Mouse (Mus musculus): Measurements from ENCODE around the gene Nol4l. TPM values are rescaled to one million over a fixed set of nuclear protein-coding genes. Genes with fewer than 3 reads are reported as not detected.

Gene Nol4l
- 19.4 and 22.3 TPM in 2 replicates for polyA plus RNA-seq (2016; fragmentation: Nextera tagmentation; extraction: Ambion mirVana)

DNA sequence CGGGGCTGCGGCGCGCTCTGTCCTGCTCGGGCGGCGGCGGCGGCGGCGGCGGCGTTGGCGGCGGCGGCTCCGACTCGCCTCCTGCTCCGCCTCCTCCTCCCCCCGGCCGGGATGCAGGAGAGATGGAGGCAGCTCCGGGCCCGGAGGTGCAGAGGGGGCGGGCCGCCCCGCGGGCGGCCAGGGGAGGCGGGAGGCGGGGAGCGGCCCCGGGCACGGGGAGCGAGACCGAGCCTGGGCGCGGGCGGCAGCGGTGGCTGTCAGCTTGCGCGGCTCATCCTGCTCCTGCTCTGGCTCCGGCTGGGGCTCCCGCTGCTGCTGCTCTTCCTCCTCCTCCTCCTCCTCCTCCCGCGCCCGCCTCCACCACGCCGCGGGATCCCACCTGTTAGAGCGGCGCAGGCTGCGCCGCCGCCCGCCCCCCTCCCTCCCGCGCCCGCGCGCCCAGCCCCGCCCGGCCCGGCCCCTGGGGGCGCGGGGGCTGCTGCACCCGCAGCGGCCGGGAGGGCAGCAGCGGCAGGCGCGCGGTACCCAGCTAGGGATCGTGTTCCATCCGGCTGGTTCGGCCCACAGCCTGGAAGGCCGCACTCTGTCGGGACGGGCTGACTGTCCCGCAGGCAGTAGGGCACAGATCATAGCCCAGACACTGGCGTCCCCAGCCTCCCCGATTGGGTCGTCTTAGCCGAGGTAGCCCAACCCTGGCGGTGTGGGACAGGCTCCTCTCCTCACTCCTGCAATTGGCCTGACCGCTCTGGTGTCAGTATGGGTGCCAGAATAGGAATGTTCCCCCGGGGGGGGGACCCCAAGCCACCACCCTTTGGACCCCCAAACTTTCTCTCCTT, at the start of gene Nol4l:
TSS of gene Nol4l (minus strand) at position 41 of the 836 bp plus-strand sequence.
- 2% methylated on average over 36 of the region's 86 CpGs for WGBS
- Histone ChIP-seq H3K9me3 (no peaks in the 10 kb centered on the region), H3K36me3 (no peaks in the 10 kb centered on the region), H3K4me1 (peaks cover 28% of the 10 kb centered on the region), H3K4me2 (replicated peaks) (peak within 1 kb of the TSS; percentile 100), H3K9ac (peak within 1 kb of the TSS; percentile 69), H3K27ac (peak within 1 kb of the TSS; percentile 76), H3K27me3 (peaks cover 55% of the 10 kb centered on the region), H3K4me3 (peak within 1 kb of the TSS; percentile 65)
- ATAC-seq (ENCODE audit: insufficient number of reproducible peaks, insufficient read depth, low FRiP score, low TSS enrichment), result no peak

DNA sequence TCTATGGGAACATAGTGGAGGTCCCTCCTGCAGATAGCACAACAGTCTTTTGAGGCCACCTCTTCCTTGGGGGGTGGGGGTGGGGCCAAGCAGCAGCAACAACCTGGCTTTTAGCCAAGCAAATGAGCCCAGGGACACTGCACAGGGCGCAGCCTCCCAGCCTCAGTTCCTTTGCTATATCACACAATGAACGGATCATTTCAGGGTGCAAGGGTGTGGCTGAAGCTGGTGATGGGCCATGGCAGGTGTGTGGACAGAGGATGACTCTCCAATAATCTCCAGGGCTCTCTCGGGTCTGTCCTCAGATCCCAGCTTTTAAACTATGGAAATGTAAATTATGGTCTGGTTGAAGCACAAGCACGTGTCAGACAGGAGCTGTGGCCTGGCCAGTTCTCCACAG, 47.4 kb upstream of the Nol4l start:
- WGBS, result 57% methylated on average over 4 of the region's 4 CpGs
- Histone ChIP-seq H3K36me3 (no peaks in the 10 kb centered on the region), H3K27me3 (peaks cover 3% of the 10 kb centered on the region; the same call in 1 of the 2 replicates), H3K9me3 (no peaks in the 10 kb centered on the region), H3K27ac (no peak overlapping the region), H3K4me2 (replicated peaks) (no peak overlapping the region), H3K4me3 (no peak overlapping the region), H3K9ac (no peak overlapping the region), H3K4me1 (no peaks in the 10 kb centered on the region)
- ATAC-seq (ENCODE audit: insufficient number of reproducible peaks, insufficient read depth, low FRiP score, low TSS enrichment), result no peak

DNA sequence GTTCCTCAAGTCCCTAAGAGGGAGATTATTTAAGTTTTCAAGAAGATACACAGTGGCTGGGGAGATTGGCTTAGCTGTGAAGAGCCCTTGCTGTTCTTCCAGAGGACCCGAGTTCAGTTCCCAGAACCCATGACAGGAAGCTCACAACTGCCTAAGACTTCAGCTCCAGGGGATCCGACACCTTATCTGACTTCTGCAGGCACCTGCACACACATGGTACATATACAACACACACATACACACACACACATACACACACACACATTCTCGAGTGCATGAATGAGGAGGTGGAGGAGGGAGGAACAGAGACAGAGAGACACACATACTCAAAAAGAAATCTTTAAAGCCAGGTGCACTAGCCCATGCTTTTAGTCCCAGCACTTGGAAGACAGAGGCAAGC, 46.4 kb upstream of the Nol4l start:
- peaks cover 3% of the 10 kb centered on the region; the same call in 1 of the 2 replicates for H3K27me3 ChIP-seq
- H3K9ac ChIP-seq, result no peak overlapping the region
- no peaks in the 10 kb centered on the region for H3K9me3 ChIP-seq
- no peak overlapping the region for H3K27ac ChIP-seq
- H3K4me1 ChIP-seq, result no peaks in the 10 kb centered on the region
- ATAC-seq (ENCODE audit: insufficient number of reproducible peaks, insufficient read depth, low FRiP score, low TSS enrichment), result no peak
- no peaks in the 10 kb centered on the region for H3K36me3 ChIP-seq
- H3K4me3 ChIP-seq, result no peak overlapping the region
- 74% methylated on average over 3 of the region's 3 CpGs for WGBS
- H3K4me2 ChIP-seq (replicated peaks), result no peak overlapping the region

DNA sequence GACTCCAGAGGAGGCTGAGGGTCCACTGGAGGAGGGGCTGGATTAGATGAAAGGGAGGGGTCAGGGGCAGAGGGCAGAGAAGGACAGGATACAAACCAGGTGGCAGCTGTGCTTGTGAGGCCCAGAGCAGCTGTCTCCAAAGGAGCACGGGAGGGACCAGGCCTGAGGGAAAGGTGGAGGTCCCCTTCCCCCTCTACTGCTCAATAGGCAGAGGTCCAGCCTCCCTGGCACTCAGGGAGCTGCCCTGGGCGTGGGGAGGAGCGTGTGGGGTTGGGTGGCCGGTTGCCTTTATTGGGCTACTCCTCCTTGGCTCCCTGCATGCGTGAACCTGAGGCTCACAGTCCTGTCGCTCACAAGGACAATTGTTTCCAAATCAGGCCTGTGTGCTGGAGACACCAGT, 45.8 kb upstream of the Nol4l start:
- no peaks in the 10 kb centered on the region for H3K9me3 ChIP-seq
- no peak overlapping the region for H3K4me2 ChIP-seq (replicated peaks)
- no peak overlapping the region for H3K27ac ChIP-seq
- ATAC-seq (ENCODE audit: insufficient number of reproducible peaks, insufficient read depth, low FRiP score, low TSS enrichment), result no peak
- no peak overlapping the region for H3K4me3 ChIP-seq
- 51% methylated on average over 6 of the region's 6 CpGs for WGBS
- no peaks in the 10 kb centered on the region for H3K36me3 ChIP-seq
- no peak overlapping the region for H3K9ac ChIP-seq
- peaks cover 3% of the 10 kb centered on the region; the same call in 1 of the 2 replicates for H3K27me3 ChIP-seq
- no peaks in the 10 kb centered on the region for H3K4me1 ChIP-seq

DNA sequence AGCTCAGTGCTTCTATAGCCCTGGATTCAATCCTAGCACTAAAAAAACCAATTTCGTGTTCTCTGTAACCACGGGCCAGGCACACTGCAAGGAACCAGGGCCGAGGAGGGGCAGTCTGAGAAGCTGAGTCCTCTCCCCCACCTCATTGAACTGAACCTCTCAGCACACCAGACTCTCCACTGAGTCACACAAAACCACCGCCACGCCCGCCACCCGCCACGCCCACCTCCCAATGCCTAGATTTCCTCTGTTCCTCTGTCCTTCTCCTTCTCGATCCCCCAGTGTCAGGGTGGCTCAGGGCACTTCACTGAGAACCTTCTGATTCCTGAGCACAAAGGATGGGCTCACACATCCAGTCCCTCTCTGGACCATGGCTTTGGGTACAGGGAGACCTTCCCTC, 43.3 kb upstream of the Nol4l start:
- no peak for ATAC-seq (ENCODE audit: insufficient number of reproducible peaks, insufficient read depth, low FRiP score, low TSS enrichment)
- H3K27me3 ChIP-seq, result peaks cover 3% of the 10 kb centered on the region; the same call in 1 of the 2 replicates
- no peaks in the 10 kb centered on the region for H3K9me3 ChIP-seq
- H3K9ac ChIP-seq, result no peak overlapping the region
- no peaks in the 10 kb centered on the region for H3K4me1 ChIP-seq
- H3K27ac ChIP-seq, result no peak overlapping the region
- H3K4me2 ChIP-seq (replicated peaks), result no peak overlapping the region
- H3K4me3 ChIP-seq, result no peak overlapping the region
- H3K36me3 ChIP-seq, result no peaks in the 10 kb centered on the region
- 91% methylated on average over 9 of the region's 9 CpGs for WGBS

DNA sequence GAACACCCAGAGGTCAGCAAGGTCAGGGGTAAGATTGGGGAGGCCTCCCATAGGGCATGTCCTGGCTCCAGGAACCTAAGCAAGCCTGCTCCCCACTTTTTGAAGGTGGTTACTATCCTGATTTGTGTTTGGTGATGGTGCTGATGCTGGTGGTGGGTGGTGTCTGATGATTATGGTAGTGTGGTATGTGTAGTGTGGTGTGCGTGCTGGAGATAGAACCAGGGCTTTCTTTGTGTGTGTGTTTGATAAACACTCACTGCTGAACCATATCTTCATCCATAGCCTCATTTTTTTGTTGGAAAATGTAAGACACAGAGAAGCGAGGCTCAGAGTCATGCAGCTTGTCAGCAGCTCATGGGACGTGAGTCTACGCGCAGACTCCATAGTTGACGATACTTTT, 38.8 kb upstream of the Nol4l start:
- no peak overlapping the region for H3K27ac ChIP-seq
- WGBS, result 90% methylated on average over 6 of the region's 6 CpGs

DNA sequence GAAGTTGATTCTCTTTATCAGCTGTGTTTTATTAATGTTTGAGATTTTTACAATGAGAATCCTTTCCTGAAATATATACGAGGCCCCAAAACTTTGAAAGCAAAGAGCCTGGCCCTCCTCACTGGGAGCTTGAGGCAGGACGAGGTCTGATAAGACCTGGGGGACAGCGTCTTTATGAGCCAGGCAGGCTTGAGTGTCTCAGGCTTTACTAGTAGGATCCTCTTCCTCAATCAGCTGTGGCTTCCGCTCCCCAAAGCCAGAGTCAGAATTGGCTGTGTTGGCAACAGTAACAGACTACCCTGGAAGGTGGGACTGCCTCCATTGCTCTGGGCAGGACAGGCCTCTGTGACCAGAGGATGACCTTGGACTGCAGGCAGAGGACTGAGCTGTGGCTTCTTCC, 38.2 kb upstream of the Nol4l start:
- no peak for ATAC-seq (ENCODE audit: insufficient number of reproducible peaks, insufficient read depth, low FRiP score, low TSS enrichment)
- H3K27me3 ChIP-seq, result no peaks in the 10 kb centered on the region
- no peak overlapping the region for H3K4me3 ChIP-seq
- H3K4me1 ChIP-seq, result no peaks in the 10 kb centered on the region
- H3K36me3 ChIP-seq, result no peaks in the 10 kb centered on the region
- 73% methylated on average over 4 of the region's 4 CpGs for WGBS
- H3K9ac ChIP-seq, result no peak overlapping the region
- no peaks in the 10 kb centered on the region for H3K9me3 ChIP-seq
- no peak overlapping the region for H3K27ac ChIP-seq
- H3K4me2 ChIP-seq (replicated peaks), result no peak overlapping the region

More for the DNA sequence above, 38.8 kb upstream of the Nol4l start:
- no peak for ATAC-seq (ENCODE audit: insufficient number of reproducible peaks, insufficient read depth, low FRiP score, low TSS enrichment)
- H3K36me3 ChIP-seq, result no peaks in the 10 kb centered on the region
- H3K4me2 ChIP-seq (replicated peaks), result no peak overlapping the region
- H3K27me3 ChIP-seq, result no peaks in the 10 kb centered on the region
- no peak overlapping the region for H3K4me3 ChIP-seq
- no peaks in the 10 kb centered on the region for H3K4me1 ChIP-seq
- no peaks in the 10 kb centered on the region for H3K9me3 ChIP-seq
- H3K9ac ChIP-seq, result no peak overlapping the region

DNA sequence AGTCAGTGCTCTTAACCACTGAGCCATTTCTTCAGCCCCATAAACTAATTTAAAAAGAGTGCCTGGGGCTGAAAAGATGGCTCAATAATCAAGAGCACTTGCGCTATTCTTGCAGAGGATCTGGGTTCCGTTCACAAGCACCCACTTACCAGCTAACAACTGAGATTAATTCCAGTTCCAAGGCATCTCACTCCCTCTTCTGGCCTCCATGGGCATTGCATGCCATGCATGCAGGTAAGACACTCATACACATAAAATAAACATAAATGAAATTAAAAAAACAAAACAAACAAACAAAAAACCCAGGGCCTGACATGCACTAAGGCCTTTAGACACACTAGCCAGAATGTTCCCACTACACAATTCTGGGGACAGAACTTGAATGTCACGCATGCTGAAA, 34.6 kb upstream of the Nol4l start:
- peaks cover 13% of the 10 kb centered on the region for H3K4me1 ChIP-seq
- no peak overlapping the region for H3K4me3 ChIP-seq
- H3K36me3 ChIP-seq, result no peaks in the 10 kb centered on the region
- no peaks in the 10 kb centered on the region for H3K9me3 ChIP-seq
- no peak overlapping the region for H3K27ac ChIP-seq
- 72% methylated on average over 3 of the region's 3 CpGs for WGBS
- no peak for ATAC-seq (ENCODE audit: insufficient number of reproducible peaks, insufficient read depth, low FRiP score, low TSS enrichment)
- H3K27me3 ChIP-seq, result 0 out of 2 replicates have a peak, but pooled peaks cover 9% of the 10 kb centered on the region
- H3K9ac ChIP-seq, result no peak overlapping the region
- no peak overlapping the region for H3K4me2 ChIP-seq (replicated peaks)

DNA sequence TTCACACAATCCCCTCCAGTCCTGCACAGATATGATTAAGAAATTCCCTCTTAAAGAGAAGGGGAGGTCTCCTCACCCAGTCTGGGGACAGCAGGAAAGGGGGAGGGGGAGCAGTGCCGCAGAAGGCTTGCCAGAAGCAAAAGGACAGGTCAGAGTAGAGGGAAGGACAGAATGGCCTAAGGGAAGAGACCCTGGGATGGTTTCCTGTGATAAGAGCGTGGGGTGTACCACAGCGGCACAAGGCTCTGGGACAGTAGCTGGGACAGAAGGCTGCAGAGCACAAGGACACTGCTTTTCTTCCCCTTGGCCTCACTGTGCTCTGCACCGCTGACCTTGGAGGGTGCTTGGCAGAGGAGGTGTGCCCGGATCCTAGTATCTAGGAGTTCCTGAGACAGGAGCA, 31.8 kb upstream of the Nol4l start:
- WGBS, result 29% methylated on average over 5 of the region's 5 CpGs
- H3K4me2 ChIP-seq (replicated peaks), result peak overlapping the region; percentile 42
- peaks cover 13% of the 10 kb centered on the region for H3K4me1 ChIP-seq
- 0 out of 2 replicates have a peak, but pooled peaks cover 9% of the 10 kb centered on the region for H3K27me3 ChIP-seq
- H3K9me3 ChIP-seq, result no peaks in the 10 kb centered on the region
- H3K4me3 ChIP-seq, result no peak overlapping the region
- peak overlapping the region; percentile 36; the same call in 1 of the 2 replicates for H3K27ac ChIP-seq
- no peak for ATAC-seq (ENCODE audit: insufficient number of reproducible peaks, insufficient read depth, low FRiP score, low TSS enrichment)
- no peak overlapping the region for H3K9ac ChIP-seq
- no peaks in the 10 kb centered on the region for H3K36me3 ChIP-seq

DNA sequence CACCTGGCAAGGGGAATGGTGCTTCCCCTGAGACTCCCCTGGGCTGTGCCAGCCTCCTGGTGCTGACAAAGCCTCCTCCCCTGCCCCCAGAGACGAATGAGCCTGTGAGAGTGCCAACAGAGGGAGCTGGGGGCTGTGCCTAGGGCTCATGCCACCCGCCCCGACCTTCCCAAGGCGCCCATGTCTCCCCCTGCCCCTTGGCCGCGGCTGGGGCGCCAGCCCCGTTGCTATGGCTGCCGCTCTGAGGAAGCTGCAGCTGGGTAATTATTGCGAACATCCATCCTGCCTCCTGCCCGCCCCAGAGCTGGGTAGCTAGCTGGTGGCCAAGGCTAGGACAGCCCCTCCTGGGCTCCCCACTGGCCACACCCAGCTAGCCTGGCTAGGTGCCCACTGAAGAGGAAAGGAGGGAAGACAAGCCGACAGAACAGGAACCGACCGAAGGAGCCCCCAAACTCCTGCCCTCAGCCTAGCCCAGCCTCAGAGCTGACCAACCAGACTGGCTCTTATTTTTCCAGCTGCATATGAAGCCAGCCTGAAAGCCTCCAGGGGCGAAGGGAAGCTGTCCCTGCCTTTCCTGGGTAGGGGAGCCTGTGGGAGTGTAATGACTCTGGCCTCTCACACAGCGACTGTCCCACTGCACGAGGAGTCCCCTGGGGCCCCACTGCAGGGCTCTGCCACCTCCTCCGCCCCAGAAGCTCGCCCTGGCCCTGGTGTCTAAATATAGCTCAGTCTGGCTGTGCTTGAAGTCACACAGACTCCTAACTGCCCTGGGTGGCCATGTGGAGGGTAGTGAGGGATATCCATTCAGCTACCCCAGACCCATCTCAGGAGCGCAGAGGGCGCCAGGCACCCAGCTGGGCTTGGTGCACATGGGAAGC, 31.1 kb upstream of the Nol4l start:
- ATAC-seq (ENCODE audit: insufficient number of reproducible peaks, insufficient read depth, low FRiP score, low TSS enrichment), result peak; percentile 68
- Histone ChIP-seq H3K36me3 (no peaks in the 10 kb centered on the region), H3K27ac (peak overlapping the region; percentile 36; the same call in 1 of the 2 replicates), H3K4me2 (replicated peaks) (peak overlapping the region; percentile 42), H3K9me3 (no peaks in the 10 kb centered on the region), H3K9ac (no peak overlapping the region; the same call in 1 of the 2 replicates), H3K4me1 (peaks cover 13% of the 10 kb centered on the region), H3K4me3 (peak overlapping the region; percentile 5; the same call in 1 of the 2 replicates), H3K27me3 (0 out of 2 replicates have a peak, but pooled peaks cover 9% of the 10 kb centered on the region)
- WGBS, result 9% methylated on average over 21 of the region's 21 CpGs

DNA sequence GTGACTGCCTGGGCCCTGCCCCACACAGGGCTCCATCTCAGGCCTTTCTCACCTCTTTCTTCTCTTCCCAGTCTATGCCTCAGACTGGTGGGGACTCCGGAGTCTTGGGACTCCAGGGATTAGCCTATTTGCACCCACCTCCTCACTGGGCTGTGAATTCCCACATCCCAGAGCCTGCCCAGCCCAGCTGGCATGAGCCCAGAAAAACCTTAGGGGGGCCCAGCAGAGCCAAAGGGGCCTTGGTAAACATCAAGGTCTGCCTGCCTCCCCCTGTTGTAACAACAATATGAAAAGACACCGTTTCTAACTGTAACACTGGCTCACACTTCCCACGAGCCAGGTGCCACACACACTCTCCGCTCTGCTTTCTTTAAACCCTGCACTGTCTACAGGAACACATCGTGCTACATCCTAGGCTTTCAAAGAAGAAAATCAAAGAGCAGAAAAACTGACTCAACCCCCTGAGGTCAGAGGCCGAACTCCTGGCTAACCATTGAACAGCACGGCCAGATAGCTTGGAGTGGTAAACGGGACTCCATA, 29.9 kb upstream of the Nol4l start:
- no peak overlapping the region for H3K27ac ChIP-seq
- no peak for ATAC-seq (ENCODE audit: insufficient number of reproducible peaks, insufficient read depth, low FRiP score, low TSS enrichment)
- peaks cover 13% of the 10 kb centered on the region for H3K4me1 ChIP-seq
- no peak overlapping the region for H3K4me3 ChIP-seq
- H3K27me3 ChIP-seq, result 0 out of 2 replicates have a peak, but pooled peaks cover 9% of the 10 kb centered on the region
- 61% methylated on average over 8 of the region's 8 CpGs for WGBS
- no peaks in the 10 kb centered on the region for H3K9me3 ChIP-seq
- H3K9ac ChIP-seq, result no peak overlapping the region
- H3K36me3 ChIP-seq, result no peaks in the 10 kb centered on the region
- H3K4me2 ChIP-seq (replicated peaks), result no peak overlapping the region

Measured in embryonic facial prominence, embryonic 12.5 days (tissue).